Mouse (Mus musculus) c-Kit-negative CD71-positive TER-119-positive erythroid progenitor cells, embryonic 14.5 days (primary cell): ENCODE measurements around the gene Hcrt.

Experiments
- DNase-seq: peaks from one replicate; pipeline ENCODE4 v3.0.0-alpha.2; 2013; ENCODE audit warnings: low read depth, low spot score

Hcrt gene

DNA sequence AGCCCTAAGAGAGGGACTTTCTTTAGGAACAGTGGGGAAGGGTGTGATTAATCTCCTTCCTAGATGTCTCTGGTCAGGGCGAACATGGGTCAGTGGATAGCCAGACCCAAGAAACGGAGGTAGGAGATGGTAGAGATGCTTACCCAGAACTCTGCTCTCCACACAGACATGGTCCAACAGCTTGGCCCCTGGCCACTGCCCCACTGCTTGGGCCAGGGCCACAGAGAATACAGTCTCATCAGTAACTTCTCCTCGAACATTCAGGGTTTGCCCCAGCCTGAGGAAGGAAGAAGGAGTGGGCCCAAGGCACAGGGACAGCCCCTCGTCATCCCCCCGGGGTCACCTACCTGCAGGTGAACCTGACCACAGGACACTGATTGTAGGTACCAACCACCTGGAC is 5.1 kb upstream of the Hcrt start:
- DNase-seq: no peak

DNA sequence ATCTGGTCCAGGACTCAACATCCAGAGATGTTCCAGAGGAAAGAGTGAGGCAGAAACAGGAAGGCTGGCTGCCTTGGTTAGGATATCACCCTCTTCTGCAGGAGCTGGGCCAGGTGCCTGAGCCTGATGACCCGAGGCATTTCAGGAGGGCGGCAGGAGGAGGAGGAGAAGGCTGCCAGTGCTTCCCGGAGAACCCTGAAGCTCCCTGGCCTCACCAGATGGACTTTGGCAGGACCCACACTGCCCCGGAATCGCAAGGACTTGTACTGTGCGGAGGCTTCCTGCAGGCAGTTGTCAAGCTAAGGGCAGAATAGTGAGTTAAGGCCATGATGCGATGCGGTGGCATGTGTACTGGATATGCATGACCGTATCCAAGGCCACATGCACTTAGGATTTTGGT is 4.0 kb upstream of the Hcrt start:
- no peak for DNase-seq

DNA sequence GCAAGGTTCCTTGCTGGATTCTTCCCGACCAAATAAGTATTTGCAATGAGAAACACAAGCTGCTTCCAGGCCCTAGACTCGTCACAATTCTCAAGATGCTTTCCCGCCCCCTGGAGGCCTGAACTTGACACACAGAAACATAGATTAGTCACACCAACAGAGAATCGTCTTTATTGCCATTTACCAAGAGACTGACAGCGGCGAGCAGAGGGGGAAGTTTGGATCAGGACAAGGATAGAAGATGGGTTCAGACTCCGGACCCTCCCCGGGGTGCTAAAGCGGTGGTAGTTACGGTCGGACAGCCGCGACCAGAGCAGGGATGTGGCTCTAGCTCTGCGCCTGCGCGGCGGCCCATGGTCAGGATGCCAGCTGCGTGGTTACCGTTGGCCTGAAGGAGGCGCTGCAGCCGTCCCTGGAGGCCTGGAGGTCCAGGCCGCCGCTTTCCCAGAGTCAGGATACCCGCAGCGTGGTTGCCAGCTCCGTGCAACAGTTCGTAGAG is 1.1 kb downstream of the Hcrt start:
- peak; percentile 40 for DNase-seq

DNA sequence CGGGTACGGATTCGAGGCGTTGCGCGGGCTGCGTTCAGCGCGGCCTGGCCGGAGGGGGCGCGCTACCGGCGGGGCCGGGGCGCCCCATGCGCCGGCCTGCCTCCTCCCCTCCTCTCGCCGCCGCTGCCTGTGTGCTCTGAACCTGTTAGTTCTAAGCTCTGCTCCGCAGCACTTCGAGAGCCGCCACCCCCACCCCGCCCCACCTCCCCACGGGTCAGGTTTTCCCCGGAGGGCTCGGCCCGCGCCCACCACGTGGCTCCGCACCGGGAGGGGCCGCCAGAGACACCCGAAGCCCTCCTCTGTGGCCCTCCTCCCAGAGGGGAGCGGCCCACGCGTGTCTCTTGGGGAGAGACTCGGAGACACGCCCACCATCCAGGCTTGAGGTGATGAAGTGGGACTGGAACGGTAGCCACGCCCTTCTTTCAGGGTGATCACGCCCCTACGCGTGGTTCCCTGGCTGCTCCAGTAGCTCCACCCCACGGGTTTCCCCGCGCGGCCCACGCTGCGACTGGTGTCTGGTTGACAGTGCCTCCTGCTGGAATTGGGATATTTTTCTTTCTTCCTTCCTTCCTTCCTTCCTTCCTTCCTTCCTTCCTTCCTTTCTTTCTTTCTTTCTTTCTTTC is 3.0 kb downstream of the Hcrt start, which contains the start of gene Kcnh4:
Gene Kcnh4, minus strand, starts transcription at position 332 of the 623 bp plus-strand sequence.
- DNase-seq: peak; percentile 49

DNA sequence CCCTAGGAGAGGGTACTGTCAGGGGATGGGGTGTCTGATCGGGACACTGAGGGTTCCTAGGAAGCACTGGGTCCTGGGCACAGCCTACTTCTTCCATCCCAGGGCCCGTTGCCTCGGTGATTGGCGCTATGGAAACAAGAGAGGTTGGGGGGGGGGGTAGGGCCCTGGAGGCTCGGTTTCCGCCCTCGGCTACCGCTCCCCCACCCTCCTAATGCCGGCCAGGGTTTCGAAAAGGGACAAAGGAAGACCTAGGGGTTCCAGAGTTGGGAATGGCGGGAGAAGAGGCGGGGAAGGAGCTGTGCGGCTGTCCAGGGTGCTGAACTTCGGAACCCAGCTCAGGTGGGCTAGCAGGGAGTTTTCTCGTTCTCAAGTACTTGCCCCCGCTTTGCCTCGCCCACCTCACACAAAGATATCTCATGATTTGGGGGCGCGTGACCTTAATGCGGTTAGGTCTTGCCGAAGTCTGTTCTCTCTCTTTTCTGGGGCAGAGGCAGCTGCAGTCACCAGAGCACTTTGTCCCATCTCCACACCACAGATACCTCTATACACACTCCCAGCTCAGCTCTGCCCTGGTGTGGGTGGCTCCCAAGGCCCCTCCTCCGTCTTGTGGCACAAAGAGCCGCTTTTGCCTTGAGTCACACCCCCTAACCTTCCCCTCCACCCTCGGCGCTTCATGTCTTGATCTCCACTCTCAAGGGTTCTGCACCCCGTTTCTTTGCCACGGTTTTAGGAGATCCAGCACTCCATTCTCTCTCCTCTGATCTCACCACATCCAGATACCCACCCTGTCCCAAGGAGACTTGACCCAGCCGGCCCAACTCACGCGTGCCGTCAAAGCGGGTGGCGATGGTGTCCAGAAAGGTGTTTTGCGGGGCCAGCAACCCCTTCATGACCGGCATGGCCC is 3.8 kb downstream of the Hcrt start:
- no peak for DNase-seq

DNA sequence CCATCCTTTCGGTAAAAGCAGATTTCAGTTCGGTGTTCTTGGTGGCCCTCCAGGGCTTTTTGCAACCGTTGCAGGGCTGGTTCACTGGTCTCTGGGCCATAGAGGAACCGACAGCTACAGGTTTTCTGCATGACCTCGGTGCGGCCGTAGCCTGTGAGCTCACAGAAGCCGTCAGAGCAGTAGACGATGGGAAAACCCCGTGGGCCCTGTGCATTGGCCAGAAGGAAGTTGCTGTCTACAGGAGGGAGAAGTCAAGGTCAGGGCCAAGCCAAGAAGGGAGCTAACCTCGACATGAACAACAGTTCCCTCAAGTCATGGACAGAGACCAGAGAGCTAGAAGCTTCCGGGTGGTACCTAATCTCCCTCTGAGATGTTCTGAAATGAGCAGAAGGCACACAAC is 5.2 kb downstream of the Hcrt start:
- DNase-seq: no peak

DNA sequence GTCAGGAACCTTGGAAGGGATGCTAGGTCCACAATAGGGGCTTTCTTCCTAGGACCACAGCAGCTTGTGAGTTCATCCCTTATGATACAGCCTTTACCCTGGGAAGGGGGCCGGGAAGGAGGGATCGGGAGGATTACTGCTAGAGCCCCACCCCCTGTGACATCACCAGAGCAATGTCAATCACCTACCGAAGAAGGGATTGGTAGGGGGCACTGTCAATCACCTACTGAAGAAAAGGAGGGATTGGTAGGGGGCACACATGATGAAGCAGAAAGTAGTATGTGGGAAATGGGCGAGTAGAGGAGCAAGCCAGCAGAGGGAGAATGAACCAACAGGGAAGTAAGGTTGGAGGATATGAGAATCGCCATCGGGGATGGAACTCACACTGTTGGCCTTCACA is 6.3 kb downstream of the Hcrt start:
- no peak for DNase-seq

DNA sequence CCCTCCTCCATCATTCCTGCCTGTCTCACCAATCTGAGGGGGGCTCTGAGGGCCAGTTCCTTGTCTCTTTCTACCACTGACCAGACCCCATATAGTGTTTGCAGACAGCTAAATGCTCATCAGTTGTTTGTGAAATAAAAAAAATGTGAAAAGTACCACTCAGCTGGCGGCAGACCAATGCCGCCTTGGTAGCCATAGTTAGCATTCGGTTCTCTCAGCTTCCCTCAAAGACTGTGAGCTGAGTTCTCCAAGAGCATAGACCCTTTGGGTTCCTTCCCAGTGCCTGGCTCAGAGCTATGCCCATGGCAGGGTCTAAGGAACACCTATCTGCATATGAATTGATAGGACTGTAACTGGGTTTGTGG is 8.1 kb downstream of the Hcrt start:
- DNase-seq: no peak

DNA sequence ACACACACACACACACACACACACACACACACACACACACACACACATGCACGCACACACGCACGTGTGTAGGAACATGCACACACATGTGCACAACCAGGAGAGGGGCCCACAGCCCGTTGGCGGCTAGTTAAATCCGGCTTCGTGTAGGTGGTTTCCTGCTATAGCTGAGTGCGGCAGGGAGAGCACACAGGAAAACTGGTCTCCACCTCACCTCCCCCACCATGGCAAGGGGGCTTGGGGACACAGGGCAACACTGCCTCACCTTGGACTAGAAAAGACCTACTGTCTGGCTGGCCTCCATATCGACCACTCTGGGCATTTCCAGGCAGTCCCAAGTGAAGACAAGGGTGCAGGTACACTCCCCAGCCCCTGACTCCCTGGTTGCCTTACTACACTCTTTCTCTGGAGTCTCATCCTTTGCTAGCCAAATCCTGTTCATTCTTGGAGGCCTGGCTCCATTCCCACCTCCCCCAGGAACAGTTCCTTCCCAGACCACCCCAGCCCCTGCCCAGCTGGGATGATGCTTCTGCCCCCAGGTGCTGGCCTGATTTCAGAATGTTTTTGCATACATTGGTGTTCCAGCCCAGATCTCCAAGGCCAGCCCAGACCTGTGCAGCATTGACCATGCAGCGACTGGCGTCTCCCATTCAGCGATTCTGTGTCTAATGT is 8.6 kb downstream of the Hcrt start:
- DNase-seq: no peak

DNA sequence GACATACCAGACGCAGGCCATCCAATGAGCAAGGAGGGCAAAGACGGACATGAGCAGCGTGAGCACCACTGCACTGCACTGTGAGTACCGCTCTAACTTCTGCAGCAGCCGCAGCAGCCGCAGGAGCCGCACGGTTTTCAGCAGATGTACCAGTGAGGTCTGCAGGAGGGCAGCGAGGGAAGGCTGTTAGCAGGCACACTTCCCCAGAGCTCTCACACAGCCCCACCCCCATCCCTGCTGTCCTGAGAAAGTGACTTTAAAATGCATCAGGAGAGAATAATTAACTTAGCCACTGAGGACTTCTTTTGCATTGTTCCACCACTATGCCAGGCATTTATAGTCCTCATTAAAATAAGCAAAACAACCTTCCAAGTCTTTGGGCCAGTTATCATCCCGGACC is 10.4 kb downstream of the Hcrt start:
- no peak for DNase-seq

DNA sequence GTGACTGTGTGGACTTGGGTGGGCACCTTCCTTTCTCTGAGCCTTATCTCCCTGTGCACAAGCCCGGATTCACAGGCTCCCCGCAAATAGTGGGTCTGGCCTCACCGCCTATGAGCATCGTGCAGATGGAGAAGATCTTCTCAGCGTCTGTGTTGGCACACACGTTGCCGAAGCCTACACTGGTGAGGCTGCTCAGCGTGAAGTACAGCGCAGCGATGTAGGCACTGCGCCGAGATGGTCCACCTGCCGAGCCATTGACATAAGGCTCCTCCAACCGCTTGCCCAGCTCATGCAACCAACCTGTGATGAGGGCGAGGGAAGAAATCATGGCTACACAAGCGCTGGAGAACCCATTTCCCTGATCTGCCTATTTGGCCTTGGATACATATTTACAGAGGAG is 12.6 kb downstream of the Hcrt start:
- no peak for DNase-seq

DNA sequence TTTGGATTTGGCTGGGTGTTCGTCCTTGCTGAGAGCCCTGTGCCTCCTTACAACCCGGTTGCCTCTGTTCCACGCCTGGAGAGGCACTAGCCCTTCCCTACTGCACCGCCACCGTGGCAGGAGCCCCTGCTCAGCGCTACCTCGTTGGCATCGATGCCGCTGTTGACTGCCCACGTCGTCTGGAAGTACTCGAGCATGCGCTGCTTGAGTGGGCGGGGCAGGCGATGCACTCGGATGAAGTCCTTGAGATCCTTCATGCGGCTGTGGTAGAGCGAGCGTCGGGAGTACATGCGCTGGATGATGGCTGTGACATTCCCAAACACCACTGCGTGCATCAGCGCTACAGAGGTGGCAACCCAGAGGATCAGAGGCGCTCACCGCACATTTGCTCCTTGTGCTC is 13.3 kb downstream of the Hcrt start:
- DNase-seq: no peak

DNA sequence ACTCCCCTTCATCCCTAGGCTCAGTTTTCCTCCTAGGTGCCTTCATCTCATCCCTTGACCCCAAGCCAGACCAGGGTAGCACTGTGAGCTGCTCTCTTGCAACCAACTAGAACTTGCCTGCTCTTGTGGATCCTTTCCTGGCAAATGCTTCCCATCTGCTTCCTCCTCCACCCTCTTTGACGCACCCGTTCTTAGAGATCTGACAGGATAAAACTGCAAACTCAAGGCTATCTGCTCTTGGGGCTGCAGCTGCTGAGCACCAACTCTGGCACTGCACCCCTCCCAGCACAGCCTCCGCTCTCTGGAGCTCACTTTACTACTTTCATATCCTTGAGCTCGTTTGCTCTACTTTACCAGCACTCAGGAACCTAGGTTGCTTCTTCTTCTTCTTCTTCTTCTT is 14.1 kb downstream of the Hcrt start:
- no peak for DNase-seq

DNA sequence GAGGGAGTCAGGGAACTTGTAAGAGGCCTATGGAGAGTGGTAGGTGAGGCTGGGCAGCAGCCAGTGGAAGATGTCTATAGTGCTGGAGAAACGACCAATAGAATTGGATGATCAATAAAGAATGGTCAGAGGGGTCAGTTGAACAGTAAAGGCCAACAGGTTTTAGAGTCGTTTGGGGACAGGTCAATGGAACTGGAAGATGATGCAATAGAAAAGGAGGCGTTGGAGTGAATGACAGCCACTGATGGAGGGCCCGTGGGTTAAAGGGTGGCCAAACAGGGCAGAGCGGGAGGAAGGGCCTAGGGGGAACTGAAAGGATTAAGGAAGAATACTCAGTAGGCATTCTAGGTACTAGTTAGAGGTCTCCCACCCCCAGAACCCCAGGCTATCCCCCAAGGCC is 15.6 kb downstream of the Hcrt start:
- no peak for DNase-seq

DNA sequence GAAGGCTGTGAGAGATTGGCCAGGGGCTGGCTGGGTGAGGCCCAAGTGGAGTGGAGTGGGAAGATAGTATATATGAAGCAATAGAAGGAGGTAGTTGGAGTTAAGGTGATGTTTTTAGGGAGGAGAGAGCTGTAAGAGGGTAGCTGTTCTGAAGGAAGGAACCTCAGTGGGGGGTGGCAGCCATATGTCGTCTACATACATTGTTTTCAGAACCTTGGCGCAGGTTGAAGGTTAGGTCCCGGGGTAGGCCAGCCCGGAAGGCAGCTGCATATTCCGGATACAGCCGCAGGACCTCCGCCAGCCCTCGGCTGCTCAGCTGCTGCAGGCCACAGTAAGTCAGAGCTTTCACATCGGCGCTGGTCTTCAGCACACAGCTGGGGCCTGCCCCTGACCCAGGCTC is 16.2 kb downstream of the Hcrt start:
- no peak for DNase-seq

DNA sequence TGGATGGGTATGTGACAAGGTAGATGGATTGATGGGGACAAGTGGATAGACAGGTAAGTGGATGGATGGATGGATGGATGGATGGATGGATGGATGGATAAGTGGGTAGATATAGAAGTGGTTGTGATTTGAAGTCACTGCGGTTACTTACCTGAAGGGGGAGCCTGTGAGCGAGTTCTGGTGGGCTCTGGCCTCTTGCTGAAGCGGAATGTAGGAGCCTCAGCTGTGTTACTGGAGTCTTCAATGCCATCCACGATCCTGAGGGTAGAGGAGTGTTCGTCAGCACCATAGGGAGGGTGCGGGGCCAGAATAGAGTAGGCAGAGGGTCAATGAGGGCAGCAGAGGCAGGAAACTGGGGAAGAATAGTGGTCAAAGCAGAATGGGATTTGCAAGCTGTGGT is 17.6 kb downstream of the Hcrt start:
- DNase-seq: peak; percentile 36

DNA sequence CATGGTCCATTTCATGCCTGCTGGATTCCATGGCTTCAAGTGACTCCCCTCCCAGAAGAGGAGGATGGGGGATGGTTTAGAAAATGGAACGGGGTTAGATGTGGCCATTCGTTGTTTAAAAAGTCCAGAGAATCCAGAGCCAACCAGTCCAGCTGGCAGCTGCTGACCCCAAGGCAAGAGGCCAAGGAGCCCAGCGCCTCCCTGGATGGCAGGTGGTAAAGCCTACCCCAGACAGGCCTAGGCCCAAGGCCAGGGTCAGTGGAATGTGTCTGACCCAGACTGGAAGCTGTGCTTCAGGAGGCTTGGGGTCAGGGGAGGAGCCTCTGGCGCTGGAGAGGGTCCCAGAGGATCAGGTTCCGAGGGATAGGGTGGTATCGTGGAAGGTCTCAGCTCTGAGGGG is 21.4 kb downstream of the Hcrt start:
- DNase-seq: no peak

DNA sequence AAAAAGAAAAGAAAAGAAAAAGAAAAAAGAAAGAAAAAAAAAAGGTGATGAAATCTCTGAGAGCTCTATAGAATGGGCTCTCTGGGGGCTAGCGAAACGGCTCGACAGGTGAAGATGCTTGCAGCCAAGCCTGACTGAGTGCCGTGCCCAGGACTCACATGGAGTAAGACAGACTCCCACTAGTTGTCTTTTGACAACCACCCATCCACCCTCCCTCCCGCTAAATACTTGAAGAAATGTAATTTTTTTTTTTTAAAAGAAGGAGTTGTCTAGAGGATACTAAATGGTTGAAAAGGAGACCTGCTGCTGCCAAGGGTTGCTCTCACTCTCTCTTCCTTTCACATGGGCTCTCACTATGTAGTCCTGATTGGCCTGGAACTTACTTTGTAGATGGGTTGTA is 24.0 kb downstream of the Hcrt start:
- DNase-seq: no peak

DNA sequence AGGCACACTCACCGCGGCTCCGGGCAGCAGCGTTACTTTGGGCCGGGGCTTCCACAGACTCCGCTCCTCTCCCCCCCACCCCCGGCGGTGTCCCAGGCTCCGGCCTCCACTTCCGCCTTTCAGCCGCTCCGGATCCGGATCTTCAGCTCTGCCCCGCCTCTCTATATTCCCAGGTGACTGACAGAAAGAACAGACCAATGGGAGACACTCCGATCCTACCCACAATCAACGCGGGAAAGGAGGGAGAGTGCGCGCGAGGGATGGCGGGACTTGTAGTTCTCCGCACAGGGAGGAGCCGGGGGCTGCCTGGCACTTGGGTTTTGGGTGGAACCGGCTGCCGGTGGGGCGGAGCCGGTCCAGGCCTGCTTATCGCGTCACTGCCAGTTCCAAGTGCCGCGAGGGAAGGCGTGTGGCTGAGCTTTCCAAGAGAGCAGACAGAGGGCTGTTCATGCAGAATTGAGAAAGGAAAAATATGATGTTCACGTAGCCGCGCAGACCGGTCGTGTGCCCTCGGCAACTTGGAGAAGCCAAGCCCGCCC is 24.6 kb downstream of the Hcrt start, which contains the start of gene Rab5c:
Gene Rab5c, minus strand, starts transcription at position 150 of the 539 bp plus-strand sequence.
- DNase-seq: peak; percentile 99

DNA sequence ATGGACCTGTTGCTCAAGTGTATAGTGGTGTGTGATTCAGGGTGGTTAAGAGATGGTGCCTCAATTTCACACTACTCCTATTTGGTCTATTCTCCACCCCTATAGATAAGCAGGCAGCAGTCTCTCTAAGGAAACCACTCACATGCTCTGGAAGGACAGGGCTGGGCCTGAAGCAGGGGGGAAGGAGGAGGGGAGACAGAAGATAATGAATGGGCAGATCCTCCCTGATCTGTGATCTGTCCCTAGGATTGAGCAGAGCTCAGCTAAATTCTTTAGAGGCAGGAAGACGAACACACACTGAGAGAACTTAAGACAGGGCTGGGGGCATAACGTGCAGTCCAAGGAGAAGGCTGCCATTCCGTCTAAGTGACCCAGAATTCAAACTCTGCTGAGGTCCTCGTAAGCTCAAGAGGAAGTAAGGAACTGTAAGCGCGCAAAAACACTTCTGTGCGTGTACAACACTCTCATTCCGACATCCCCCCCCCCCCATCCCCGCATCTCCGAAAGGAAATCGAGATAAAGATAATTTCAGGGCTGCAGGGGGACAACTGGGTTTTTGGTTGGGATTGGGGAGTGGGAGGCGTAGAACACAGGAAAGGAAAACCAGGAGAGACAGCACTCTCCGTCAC is 25.5 kb downstream of the Hcrt start:
- peak; percentile 60 for DNase-seq

DNA sequence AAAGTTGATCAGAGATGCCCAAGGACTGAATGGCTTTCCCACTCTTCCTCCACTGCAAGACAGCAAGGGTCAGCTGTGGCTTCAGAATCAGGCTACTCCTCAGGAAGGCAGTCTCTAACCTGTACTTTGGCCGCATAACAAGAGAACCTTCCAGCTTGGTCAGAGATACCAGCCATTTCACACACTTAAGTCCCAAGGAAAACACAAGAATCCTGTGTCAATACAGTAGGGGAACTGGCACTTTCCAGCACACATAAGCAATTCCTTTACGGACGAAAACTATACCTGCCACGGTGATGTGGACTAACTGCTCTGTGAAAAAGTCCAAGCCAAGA is 26.0 kb downstream of the Hcrt start:
- no peak for DNase-seq
